Mouse (Mus musculus): ENCODE results near the gene Ccdc73.
"Not testable (repeated sequence)": the region's sequence is repeated elsewhere in the genome, so short reads cannot be mapped to it uniquely, and the experiment has no call there.

The Ccdc73 gene

DNA sequence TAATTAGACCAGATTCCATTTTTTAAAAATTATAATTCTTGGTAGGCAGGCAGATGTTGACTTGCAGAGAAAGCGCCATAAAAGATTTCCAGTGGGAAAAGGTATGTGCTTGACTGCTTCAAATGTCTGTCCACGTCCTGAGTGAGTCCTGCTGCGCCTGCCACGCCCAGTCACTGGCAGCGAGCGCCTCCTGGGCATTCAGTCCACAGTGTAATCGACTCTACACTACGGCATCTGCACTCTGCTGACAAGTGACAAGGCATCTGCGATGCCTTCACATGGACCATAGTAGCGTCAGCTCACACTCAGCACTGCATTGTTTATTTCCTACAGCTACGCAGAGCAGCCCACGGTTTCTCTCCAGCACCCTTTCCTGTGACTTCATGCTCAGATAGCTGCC is 158.0 kb downstream of the Ccdc73 start:
- in situ Hi-C loops (cut with MboI; ENCODE audit: low sequenced_read_pairs), result not testable (repeated sequence)

DNA sequence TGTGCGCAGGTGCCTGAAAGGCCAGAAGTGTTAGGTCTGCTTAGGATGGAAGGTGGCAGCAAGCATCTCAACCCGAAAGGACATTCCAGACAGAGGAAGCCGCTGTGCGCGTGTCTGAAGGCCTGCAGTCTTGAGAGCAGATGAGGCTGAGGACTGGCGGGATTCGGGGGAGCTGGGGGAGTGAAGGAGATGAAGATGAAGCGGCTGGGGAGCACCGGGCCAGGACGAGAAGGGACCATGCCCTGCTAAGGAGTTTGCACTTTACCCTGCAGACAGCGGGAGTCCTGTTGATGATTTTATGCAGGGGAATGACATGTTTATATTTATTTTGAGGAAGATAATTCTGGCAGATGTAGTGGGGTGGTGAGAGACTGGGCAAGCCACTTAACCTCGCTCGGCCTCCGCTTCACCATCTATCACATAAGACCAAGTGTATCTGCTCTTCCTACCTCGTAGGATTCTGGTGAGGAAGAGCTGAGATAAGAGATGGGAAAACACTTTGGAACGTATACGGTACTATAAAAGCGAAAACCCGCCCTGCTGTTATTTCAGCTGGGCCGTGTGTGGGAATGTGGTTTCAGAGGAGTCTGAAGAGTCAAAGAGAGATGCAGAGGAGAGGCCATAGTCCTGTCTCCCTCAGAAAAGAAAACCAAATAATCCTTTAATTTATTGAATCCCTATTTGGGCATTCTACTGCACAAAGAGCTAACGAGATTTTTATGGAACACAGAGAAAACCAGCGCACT is 159.5 kb downstream of the Ccdc73 start:
- in situ Hi-C loops (cut with MboI; ENCODE audit: low sequenced_read_pairs), result no loop called here

DNA sequence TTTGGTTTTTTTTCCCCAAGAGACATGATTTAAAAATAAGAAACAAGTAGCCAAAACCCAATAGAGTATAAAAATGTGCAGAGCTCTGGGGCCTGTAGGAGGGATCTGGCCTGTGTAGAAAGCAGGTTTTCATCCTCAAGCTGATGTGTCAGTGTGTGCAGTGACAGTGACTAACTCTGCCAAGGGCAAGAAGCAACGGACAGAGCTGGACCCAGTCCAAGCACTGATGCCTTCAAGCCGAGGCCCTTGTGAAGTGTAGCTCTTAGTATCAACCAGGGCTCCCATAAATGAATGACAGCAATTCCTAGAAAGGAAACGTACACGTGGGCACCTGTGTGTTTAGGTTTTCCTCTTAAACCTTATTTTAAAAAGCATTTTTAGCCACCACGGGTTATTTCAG is 161.2 kb downstream of the Ccdc73 start:
- in situ Hi-C loops (cut with MboI; ENCODE audit: low sequenced_read_pairs), result no loop called here

DNA sequence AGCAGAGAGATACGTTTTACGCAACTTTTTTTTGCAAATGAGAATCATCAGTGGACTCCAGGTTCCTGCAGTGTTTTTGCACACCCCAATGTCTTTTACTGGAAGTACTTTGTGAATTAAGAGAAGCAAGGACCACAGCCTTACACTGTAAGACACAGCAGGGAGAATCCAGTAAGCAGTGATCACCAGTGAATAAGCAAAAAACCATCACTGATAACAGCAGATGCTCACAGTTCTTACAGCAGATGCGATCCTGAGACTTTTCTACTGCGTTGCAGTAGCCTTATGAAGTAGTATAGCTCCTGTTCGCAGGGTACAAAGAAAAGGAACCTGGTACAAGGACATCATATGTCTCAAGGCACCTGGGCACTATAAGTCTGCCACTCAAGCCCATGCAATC is 162.9 kb downstream of the Ccdc73 start:
- in situ Hi-C loops (cut with MboI; ENCODE audit: low sequenced_read_pairs), result no loop called here

DNA sequence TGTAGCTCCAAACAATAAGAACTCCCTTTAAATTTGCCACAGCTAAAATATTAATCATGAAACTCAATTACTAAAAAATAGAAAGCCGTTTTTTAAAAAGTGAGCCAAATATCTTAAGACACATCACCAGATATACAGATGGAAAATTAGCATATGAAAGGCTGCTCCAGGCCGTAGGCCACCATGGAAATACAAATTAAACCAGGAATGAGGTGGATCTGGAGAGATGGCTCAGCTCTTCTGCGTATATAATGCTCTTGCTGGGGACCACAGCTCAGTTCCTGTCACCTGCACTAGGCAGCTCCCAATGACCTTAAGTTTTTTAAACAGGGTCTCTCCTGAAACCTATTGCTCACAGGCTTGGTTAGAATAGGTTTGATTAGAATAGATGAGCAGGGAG is 166.5 kb downstream of the Ccdc73 start:
- in situ Hi-C loops (cut with MboI; ENCODE audit: low sequenced_read_pairs), result no loop called here

DNA sequence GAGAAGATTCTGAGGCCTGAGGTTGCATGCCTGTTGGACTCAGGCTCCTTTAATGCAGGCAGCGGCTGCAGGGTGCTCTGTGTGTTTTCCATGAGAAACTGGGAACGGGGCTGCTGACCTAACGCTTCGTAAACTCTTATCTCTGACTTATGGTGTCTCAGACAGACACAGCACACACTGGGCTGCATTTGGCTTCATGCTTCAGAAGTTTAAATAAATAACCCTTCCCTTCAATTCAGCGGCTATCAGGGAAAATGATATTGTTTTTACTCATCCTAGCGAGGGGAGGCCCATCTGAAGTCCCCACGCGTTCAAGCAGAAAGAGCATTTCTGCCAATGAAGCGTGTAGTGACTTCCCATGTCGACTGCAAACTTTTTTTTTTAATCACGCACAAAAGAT is 168.4 kb downstream of the Ccdc73 start:
- in situ Hi-C loops (cut with MboI; ENCODE audit: low sequenced_read_pairs), result no loop called here

DNA sequence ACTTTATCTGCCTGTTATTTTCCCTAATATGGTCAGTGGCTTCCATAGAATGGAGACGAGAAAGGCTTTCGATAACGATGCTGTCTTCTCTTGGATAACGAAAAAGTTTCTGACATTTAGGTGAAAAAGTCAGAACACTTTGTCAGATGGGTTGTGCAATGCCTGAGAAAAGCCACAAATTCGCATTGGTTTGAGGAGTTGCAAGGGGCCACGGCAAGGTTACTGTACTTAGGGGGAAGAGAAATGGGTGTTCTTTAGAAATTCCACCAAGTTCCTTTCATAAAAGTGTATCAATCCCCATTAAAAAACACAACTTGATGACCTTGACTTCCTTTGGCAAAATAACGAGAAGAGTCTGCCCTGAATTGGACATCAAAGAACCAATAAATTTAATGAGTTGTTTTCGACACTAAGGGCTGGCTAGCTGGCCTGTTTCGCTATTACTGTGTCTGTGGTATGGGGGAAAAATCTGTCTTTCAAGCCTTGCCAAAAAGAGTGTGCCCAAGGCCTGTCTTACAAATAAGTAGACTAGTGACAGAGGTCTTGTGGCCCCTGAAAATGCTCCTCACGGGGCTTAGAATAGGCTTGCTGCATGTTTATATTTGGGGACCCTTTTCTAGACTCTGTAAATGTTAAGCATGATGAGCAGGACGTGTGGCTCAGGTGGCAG is 168.9 kb downstream of the Ccdc73 start:
- in situ Hi-C loops (cut with MboI; ENCODE audit: low sequenced_read_pairs), result no loop called here

DNA sequence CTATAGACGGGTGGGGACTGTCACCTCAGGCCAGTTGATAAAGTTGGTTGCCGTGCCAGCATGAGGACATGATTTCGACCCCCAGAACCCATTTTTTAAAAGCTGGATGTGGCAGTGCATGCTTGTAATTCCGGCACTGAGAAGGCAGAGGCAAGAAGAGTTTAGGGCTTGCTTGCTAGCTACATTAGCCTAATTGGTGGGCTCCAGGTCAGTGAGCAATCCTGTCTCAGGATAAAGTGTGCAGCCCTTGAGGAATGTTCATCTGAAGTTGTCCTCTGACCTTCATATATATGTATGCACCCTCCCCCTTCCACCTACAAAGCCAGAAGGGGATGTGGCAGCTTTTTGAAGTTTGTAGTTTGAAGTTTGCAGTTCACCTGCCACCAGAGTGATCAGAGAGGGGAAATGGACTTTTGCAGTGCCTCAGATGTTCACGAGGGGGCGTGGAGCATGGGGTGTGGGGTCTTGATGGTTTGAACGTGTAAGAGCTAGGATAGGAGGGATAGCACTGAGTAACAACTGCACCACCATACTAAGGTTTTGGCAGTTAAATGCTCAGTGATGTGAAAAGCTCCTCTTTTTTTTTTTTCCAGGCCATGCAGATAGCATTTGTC is 170.5 kb downstream of the Ccdc73 start:
- in situ Hi-C loops (cut with MboI; ENCODE audit: low sequenced_read_pairs), result no loop called here

DNA sequence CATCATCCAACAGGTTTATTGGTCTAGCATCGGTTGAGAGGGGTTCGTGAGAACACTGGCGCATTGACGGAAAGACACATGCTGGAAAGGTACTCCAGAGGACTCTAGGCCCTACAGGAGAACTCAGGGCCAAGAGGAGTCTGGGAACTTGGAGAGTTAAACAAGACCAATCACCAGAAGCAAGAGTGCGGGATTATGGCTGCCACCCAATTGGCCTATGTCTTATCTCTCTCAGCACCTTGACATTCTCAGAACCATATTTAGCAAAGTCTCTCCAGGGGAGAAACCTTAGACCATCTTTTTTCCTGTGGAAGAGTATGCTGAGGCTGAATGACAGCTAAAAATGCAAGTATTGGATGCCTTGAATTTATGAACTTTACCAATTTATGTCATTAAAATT is 171.3 kb downstream of the Ccdc73 start:
- in situ Hi-C loops (cut with MboI; ENCODE audit: low sequenced_read_pairs), result no loop called here

DNA sequence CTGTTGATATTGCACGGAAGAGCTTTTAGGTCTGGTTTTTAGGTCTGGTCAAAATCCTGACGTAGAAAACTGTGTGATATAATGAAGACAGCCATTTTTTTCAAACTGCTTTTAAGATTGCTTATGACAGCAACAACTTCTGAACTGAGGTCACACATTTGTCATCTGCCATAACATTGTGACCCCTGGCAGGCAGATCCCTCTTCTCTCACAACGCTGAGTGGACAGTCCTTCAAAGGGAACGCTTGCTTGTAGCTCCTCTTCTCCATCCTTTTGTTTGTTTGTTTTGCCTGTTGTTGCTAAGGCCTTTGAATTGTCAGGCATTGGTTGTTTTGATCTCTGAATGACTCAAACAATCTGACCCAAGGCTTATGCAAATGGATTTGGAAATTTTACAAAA is 173.3 kb downstream of the Ccdc73 start:
- in situ Hi-C loops (cut with MboI; ENCODE audit: low sequenced_read_pairs), result no loop called here

DNA sequence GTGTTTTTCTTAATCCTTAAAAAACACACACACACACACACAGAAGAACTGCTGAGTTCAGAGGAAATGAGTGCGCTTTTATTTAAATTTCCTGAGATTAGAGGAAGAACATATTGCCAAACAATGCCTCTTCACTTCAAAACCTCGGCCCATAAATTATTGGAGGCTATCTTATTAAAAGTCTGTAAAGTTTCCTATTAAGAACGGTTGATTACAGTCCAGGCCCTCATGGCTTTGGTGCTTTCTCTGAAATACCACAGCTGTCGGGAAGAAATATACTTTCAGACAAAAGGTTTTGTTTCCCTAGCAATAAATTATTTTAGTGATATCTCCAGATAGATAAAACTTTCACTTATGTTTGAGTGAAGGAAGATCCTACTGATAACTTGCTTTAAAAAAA is 175.5 kb downstream of the Ccdc73 start:
- in situ Hi-C loops (cut with MboI; ENCODE audit: low sequenced_read_pairs), result no loop called here

DNA sequence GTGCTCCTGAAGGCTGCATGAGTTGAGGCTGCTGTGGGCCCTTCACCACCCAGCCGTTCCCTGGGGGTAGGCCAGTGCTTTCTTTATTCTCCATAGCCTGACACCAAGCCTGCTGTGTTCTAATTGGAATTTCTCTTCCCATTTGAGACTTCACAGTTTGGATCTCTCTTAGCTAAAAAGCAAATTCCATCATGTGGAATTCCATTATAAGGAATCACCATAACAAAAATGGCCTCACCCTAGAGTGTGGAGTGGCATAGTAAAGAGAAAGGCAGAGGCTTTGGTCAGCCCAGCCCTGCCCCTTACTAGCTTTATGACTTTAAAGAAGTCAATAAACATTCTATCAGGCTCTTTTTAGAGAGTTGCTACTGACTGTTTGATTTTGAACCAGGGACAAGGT is 180.7 kb downstream of the Ccdc73 start:
- in situ Hi-C loops (cut with MboI; ENCODE audit: low sequenced_read_pairs), result no loop called here

DNA sequence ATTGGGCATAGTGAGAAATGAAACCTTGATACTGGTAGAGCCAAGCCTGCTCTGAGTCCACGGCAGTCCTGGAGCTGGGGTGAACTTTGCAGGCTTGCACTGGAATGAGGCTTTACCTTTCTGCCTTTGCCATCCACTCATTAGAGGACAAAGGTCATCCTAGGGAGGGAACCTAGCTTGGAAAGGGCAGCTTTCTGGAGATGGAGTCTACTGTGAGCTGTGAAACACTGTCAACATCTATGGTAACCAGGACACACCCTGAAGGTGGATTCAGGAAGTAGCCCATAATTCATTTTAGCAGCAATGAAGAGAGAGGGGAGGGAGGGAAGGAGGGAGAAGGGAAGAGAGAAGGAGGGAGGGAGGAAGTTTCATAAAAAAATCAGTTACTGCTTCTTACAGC is 187.9 kb downstream of the Ccdc73 start:
- in situ Hi-C loops (cut with MboI; ENCODE audit: low sequenced_read_pairs), result no loop called here

DNA sequence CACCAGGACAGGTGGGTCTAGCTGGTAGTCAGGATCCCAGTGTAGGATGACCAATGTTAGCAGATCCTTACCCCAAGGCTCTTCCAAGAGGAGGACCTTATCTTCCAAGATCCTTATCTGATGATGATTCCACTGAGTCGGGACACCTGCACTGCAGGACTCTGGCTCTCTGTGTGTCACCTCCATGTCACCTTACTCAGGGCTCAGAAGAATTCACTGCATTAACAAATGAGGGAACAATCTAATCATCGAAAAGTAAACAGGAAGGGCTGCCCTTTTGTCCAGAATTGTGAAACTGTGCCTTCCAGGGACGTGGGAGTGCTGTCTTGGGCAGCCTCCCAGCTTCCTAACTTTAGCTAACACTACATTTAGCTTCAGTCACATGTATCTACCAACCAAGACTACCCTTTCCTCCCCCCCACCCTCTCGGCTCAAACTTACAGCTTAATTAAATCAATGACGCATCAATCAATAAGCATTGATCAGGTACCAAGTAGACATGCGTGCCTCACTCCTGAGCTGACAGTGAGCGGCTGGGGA is 191.0 kb downstream of the Ccdc73 start:
- in situ Hi-C loops (cut with MboI; ENCODE audit: low sequenced_read_pairs), result no loop called here

DNA sequence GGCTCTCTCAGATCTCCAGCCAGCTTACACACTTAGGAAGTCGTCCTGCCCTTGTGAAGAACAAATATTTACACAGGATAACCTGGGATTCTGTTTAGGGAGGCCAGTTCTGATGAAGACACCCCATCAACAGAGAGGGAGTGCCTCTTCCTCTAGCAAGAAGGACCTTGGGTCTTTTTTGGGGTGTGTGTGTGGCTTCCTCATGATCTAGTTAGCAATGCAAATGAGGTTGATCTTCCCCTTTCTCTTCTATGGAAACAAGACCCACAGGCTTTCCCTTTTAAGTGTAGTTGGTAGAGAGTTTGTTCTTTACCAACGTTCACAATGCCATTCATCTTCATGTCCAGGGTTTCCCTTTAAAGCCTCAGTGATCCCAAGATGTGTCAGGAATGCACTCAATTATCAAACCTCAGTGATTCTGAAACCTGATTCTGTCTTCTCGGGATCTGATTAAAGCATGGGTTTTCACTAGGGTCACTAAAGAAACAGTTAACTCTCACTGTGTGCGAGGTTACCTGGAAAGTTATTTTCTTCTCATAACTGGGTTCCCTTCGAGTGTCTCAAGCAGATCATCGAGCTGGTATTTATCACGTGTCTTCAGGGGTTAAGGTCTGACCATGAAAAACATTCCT is 195.3 kb downstream of the Ccdc73 start:
- in situ Hi-C loops (cut with MboI; ENCODE audit: low sequenced_read_pairs), result no loop called here
